In genomic region chr12:78918227-78919078, GRCm38 (mm10) we compare ENCODE assay signal across 8 mouse cellular contexts. TPM values are rescaled to one million over a fixed set of nuclear protein-coding genes. Genes with fewer than 3 reads are reported as not detected.
DNase-seq lines count a peak whose midpoint lies in the region; ATAC-seq lines count a peak whose summit lies in the region.

No protein-coding gene starts in this region.

- ATAC-seq in hindbrain, embryonic 16.5 days, result peak; percentile 89

- DNase-seq in ZHBTc4 (ENCODE audit: low read depth, low spot score), result peak; percentile 93
- peak; percentile 58 to 85 for DNase-seq in cerebellum, postnatal 4 days (ENCODE audit: low spot score in 2 of 2)
- peak; percentile 85 for DNase-seq in gastrocnemius, adult 18-20 months (ENCODE audit: low spot score)
- DNase-seq in left cerebral cortex, adult 11 months (ENCODE audit: low spot score), result peak; percentile 72
- peak; percentile 94 for DNase-seq in lung, postnatal 36 days
- DNase-seq in retina, postnatal 1 day, result peak; percentile 92
- DNase-seq in thymus, postnatal 4 days, result peak; percentile 85

- H3K4me3 ChIP-seq in hindbrain, embryonic 16.5 days (ENCODE audit: low read length), result peak overlapping the region; percentile 21; the same call in 1 of the 2 replicates

- no peak overlapping the region for H3K27ac ChIP-seq in hindbrain, embryonic 16.5 days (ENCODE audit: low read depth, low read length)

- no peaks in the 10 kb centered on the region for H3K36me3 ChIP-seq in hindbrain, embryonic 16.5 days (ENCODE audit: control insufficient read depth, insufficient read depth, low read length)

- 20% methylated on average over 11 of the region's 11 CpGs for WGBS in hindbrain, embryonic 16.5 days

- peaks cover 5% of the 10 kb centered on the region for H3K4me1 ChIP-seq in hindbrain, embryonic 16.5 days (ENCODE audit: control insufficient read depth, insufficient read depth, low read depth, low read length)

- peaks cover under 1% of the 10 kb centered on the region; the same call in 1 of the 2 replicates for H3K27me3 ChIP-seq in hindbrain, embryonic 16.5 days (replicated peaks; ENCODE audit: control insufficient read depth, insufficient read depth, low read length)

- peak overlapping the region; percentile 55 for H3K4me2 ChIP-seq in hindbrain, embryonic 16.5 days (ENCODE audit: low read length)

- no peaks in the 10 kb centered on the region for H3K9me3 ChIP-seq in hindbrain, embryonic 16.5 days (ENCODE audit: control insufficient read depth, low read length)

- H3K9ac ChIP-seq in hindbrain, embryonic 16.5 days (ENCODE audit: low read depth, low read length), result no peak overlapping the region; the same call in 1 of the 2 replicates

RNA-seq across cellular contexts. Expression of gene Plek2, which starts 11.7 kb away (rescaled TPM):
- total RNA-seq in gastrocnemius, adult 18-20 months (2021), result under 1 TPM in 1 of 2 experiments, not detected in 1; 0.14 TPM
- 2.8 and 3.3 TPM in 2 replicates for polyA plus RNA-seq in hindbrain, embryonic 16.5 days (2015; fragmentation: Nextera tagmentation; extraction: Ambion mirVana)

RNA-seq across cellular contexts. Expression of gene Eif2s1, which starts 56.8 kb away (rescaled TPM):
- 10 to 100 TPM; 37.1 to 42.4 TPM for total RNA-seq in gastrocnemius, adult 18-20 months (2021)
- 138 and 143 TPM in 2 replicates for polyA plus RNA-seq in hindbrain, embryonic 16.5 days (2015; fragmentation: Nextera tagmentation; extraction: Ambion mirVana)

RNA-seq across cellular contexts. Expression of gene Atp6v1d, which starts 57.0 kb away (rescaled TPM):
- total RNA-seq in gastrocnemius, adult 18-20 months (2021), result 10 to 100 TPM; 64.3 to 67.3 TPM
- 119 and 132 TPM in 2 replicates for polyA plus RNA-seq in hindbrain, embryonic 16.5 days (2015; fragmentation: Nextera tagmentation; extraction: Ambion mirVana)
